Mouse (Mus musculus): ENCODE results near the gene Btbd2.

The Btbd2 gene

GRCm38 (mm10) chr10:80656863-80657623, at the start of gene Btbd2:
Gene Btbd2 (minus strand): TSS chr10:80657071.
- no peak for DNase-seq (ENCODE audit: extremely low read depth, low read depth, low spot score)

- DNase-seq (ENCODE audit: extremely low read depth, low read depth, low spot score) = no peak
Observed at GRCm38 (mm10) chr10:80705479-80705878, 48.6 kb upstream of the Btbd2 start.

GRCm38 (mm10) chr10:80705033-80705432, 48.2 kb upstream of the Btbd2 start:
- DNase-seq (ENCODE audit: extremely low read depth, low read depth, low spot score) = no peak

GRCm38 (mm10) chr10:80704418-80704817, 47.5 kb upstream of the Btbd2 start:
- DNase-seq (ENCODE audit: extremely low read depth, low read depth, low spot score) = no peak

GRCm38 (mm10) chr10:80703643-80704042, 46.8 kb upstream of the Btbd2 start:
- DNase-seq (ENCODE audit: extremely low read depth, low read depth, low spot score) = no peak

- no peak for DNase-seq (ENCODE audit: extremely low read depth, low read depth, low spot score)
Observed at GRCm38 (mm10) chr10:80702536-80703390, 45.9 kb upstream of the Btbd2 start.

- peak; percentile 90 for DNase-seq (ENCODE audit: extremely low read depth, low read depth, low spot score)
Observed at GRCm38 (mm10) chr10:80701721-80702535, 45.1 kb upstream of the Btbd2 start, which contains the start of the genes Mob3a and Izumo4. Gene Mob3a (minus strand): TSS chr10:80701977. Gene Izumo4 (plus strand): TSS chr10:80702184.

- no peak for DNase-seq (ENCODE audit: extremely low read depth, low read depth, low spot score)
Observed at GRCm38 (mm10) chr10:80700732-80701131, 43.9 kb upstream of the Btbd2 start.

GRCm38 (mm10) chr10:80700038-80700504, 43.2 kb upstream of the Btbd2 start:
- no peak for DNase-seq (ENCODE audit: extremely low read depth, low read depth, low spot score)

- DNase-seq (ENCODE audit: extremely low read depth, low read depth, low spot score) = no peak
Observed at GRCm38 (mm10) chr10:80698605-80699004, 41.7 kb upstream of the Btbd2 start.

- no peak for DNase-seq (ENCODE audit: extremely low read depth, low read depth, low spot score)
Observed at GRCm38 (mm10) chr10:80697812-80698211, 40.9 kb upstream of the Btbd2 start.

GRCm38 (mm10) chr10:80697393-80697787, 40.5 kb upstream of the Btbd2 start:
- DNase-seq (ENCODE audit: extremely low read depth, low read depth, low spot score) = no peak

GRCm38 (mm10) chr10:80696502-80697392, 39.9 kb upstream of the Btbd2 start:
- no peak for DNase-seq (ENCODE audit: extremely low read depth, low read depth, low spot score)

- DNase-seq (ENCODE audit: extremely low read depth, low read depth, low spot score) = no peak
Observed at GRCm38 (mm10) chr10:80695801-80696501, 39.1 kb upstream of the Btbd2 start.

- no peak for DNase-seq (ENCODE audit: extremely low read depth, low read depth, low spot score)
Observed at GRCm38 (mm10) chr10:80695186-80695585, 38.3 kb upstream of the Btbd2 start.

- no peak for DNase-seq (ENCODE audit: extremely low read depth, low read depth, low spot score)
Observed at GRCm38 (mm10) chr10:80694159-80694938, 37.5 kb upstream of the Btbd2 start.

- no peak for DNase-seq (ENCODE audit: extremely low read depth, low read depth, low spot score)
Observed at GRCm38 (mm10) chr10:80693401-80694045, 36.7 kb upstream of the Btbd2 start.

Data from fat pad, adult 2 months (tissue).